Mouse (Mus musculus): ENCODE results near the gene Lsm14a. TPM values are rescaled to one million over a fixed set of nuclear protein-coding genes. Genes with fewer than 3 reads are reported as not detected.

Gene Lsm14a
- polyA plus RNA-seq, 1 experiment from 2014 or later, result 84.3 TPM

DNA sequence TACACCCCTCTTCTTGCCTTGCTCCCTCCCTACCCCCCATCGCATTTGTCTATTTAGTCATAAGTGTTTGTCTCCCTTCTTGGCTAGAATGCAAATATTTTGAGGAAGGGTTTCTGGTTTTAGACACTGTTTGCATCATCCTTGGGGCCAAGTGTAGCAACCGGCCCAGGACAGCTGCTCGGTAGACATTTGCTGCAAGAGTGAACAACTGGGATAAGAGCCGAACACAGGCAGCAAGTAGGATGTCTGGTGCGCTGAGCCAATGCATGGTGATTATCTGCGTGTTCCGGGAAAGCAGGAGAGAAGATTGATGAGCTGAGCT lies 2.3 kb downstream of the Lsm14a start:
- 60% methylated on average over 7 of the region's 7 CpGs for WGBS
- H3K27ac ChIP-seq, result 0 out of 2 replicates have a peak overlapping the region, but pooled peaks have one; percentile 99
- H3K4me3 ChIP-seq, result peak overlapping the region; percentile 97
- H3K27me3 ChIP-seq (ENCODE audit: insufficient read depth, poor library complexity, severe bottlenecking), result no peaks in the 10 kb centered on the region
- no peaks in the 10 kb centered on the region for H3K36me3 ChIP-seq
- H3K4me1 ChIP-seq, result peaks cover 23% of the 10 kb centered on the region
- DNase-seq (ENCODE audit: low spot score), result peak; percentile 68
- H3K9me3 ChIP-seq, result no peaks in the 10 kb centered on the region

DNA sequence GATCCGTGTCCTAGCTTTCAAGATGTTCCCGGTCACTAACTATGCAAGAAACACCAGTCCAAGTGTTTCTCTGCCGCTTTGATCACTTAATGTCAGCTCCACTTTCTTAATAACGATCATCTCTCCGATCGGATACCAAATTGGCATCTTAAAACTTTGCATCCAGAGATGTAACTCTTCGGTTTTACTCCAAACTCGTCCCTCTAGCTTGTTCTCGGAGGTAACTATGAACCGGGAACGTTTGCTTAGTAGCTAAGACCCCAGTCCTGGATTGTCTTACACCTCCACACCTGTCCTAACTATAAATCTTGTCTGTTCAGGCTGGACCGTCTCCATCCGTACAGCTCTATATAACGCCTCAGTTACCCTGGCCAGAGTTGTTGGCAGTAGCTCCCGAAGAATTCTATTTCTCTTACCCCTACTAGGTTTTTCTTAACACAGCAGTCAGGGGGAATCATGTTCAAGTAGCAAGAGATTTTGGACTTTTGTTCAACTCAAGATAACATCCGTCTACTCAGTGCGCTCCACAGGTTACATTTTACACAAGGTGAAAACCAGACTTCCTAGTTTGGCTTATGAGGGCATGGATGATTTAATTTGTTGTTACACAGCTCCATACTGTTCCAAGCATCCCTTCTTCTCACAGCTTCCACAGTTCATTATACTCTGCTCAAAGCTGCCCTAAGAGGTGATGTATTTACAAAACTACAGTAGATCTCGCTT lies 2.8 kb downstream of the Lsm14a start:
- H3K36me3 ChIP-seq, result no peaks in the 10 kb centered on the region
- WGBS, result 12% methylated on average over 18 of the region's 18 CpGs
- H3K4me1 ChIP-seq, result peaks cover 27% of the 10 kb centered on the region
- H3K27me3 ChIP-seq (ENCODE audit: insufficient read depth, poor library complexity, severe bottlenecking), result no peaks in the 10 kb centered on the region
- peak overlapping the region; percentile 97 for H3K4me3 ChIP-seq
- no peak for DNase-seq (ENCODE audit: low spot score)
- peak overlapping the region; percentile 99 for H3K27ac ChIP-seq
- no peaks in the 10 kb centered on the region for H3K9me3 ChIP-seq

DNA sequence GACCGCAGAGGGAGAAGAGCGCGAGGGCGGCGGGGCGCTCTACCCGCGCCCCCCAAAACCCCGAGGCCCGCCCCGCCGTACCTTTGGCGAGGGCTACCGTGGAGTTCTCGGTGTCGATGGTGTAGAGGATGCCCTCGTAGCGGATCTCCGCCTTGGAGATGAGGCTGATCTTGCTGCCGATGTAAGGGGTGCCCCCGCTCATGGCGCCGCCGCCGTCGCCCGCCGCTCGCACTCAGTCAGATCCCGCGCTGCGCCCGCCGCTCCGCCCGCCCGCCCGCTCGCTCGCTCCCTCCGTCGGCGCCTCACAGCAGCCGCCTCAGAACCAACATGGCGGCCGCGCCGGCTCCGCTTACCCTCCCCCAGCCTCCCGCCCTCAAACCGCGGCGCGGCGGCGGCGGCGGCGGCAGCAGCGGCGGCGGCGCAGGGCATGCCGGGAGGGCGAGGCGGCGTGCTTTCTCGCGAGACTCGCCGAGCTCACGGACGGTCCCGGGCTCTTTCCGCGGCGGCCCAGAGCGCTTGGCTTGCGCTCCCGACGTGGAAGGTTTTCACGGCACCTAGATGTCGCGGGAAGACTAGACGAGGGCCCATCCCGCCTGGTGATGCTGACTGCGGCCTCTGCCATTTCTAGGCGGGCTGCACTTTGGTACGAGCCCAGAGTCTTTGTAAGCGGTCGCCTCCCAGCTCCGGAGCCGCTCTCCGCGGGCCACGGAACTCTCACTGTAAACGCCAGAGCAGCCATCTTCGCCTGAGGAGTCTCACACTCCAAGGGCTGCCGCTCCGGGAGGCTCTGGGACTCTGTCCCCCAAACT lies 3.6 kb downstream of the Lsm14a start:
- Histone ChIP-seq H3K9me3 (no peaks in the 10 kb centered on the region), H3K4me1 (peaks cover 27% of the 10 kb centered on the region), H3K36me3 (no peaks in the 10 kb centered on the region), H3K27ac (peak overlapping the region; percentile 99), H3K27me3 (ENCODE audit: insufficient read depth, poor library complexity, severe bottlenecking) (no peaks in the 10 kb centered on the region), H3K4me3 (peak overlapping the region; percentile 97)
- DNase-seq (ENCODE audit: low spot score), result peak; percentile 95
- under 1% methylated on average over 100 of the region's 100 CpGs for WGBS

DNA sequence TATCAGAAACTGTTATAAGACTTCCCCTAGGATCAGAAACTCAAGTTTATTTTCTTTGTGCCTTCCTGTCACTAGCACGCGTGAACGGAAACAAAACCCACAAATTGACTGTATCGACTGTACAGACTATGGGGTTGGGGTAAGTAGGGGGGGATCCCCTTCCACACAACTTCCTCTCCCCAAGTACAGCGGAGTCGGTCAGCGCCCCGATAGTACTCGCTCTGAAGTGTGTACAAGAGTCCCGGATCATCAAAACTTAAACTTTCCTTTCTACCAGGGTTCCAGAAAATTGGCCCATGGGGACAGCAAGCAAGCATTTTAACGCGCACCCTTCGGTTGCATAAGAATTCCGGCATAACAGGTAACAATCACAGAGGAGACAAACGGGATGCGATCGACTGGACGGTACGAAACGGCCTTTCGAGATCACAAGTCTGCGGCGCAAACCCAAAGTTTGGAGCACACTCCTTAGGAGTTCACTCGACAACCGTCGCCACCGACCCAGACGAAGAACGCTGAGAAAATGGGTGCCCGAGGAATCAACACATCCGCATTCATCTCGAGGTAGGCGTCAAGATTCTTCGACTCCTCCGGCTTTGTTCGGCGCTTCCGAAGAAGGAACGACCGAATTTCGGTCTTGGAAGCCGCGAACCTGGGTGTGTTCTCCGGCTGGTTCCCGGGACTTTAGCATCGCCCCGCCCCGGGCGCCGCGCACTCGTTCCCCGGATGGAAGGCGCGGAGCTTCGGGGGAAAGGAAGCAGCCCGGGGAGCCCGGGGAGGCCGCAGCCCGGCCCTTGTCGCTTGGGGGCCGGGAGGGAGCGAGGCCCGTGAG lies 4.5 kb downstream of the Lsm14a start:
- Histone ChIP-seq H3K27me3 (ENCODE audit: insufficient read depth, poor library complexity, severe bottlenecking) (no peaks in the 10 kb centered on the region), H3K36me3 (no peaks in the 10 kb centered on the region), H3K9me3 (no peaks in the 10 kb centered on the region), H3K4me3 (peak overlapping the region; percentile 97), H3K27ac (peak overlapping the region; percentile 99), H3K4me1 (peaks cover 34% of the 10 kb centered on the region)
- peak; percentile 80 for DNase-seq (ENCODE audit: low spot score)
- under 1% methylated on average over 64 of the region's 64 CpGs for WGBS

DNA sequence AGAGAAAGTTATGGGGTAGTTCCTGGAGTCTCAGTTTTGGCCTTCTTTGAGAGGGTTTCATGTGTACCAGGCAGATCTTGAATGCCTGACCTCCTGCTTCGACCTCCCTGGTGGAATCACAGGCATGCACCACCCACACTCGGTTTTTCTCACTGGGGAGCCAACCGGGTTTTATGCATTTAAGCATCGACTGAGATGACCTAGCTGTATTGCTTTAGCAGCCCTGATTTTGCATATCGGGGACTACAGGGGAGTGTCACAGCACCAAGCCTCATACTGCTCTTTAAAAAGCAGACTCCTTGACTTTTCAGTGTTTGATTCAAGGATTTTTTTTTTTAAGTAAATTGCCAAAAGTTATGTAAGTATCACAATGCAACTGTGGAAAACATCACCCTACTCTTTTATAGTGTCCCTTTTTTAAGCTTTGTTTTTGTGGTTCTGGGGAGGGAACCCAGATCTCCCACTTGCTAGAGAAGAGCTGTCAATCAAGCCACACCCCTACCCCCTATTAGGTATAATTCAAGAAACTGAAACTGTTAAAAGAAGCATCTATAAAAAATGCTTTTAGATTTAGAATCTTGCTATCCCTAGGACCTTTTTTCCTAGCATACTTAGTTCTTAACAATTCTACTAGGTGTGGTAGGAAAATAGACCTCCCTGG lies 5.2 kb downstream of the Lsm14a start:
- Histone ChIP-seq H3K9me3 (no peaks in the 10 kb centered on the region), H3K4me3 (peak overlapping the region; percentile 97), H3K36me3 (no peaks in the 10 kb centered on the region), H3K27me3 (ENCODE audit: insufficient read depth, poor library complexity, severe bottlenecking) (no peaks in the 10 kb centered on the region), H3K4me1 (peaks cover 41% of the 10 kb centered on the region), H3K27ac (peak overlapping the region; percentile 99; the same call in 1 of the 2 replicates)
- DNase-seq (ENCODE audit: low spot score), result peak; percentile 77
- 4% methylated on average over 5 of the region's 5 CpGs for WGBS

DNA sequence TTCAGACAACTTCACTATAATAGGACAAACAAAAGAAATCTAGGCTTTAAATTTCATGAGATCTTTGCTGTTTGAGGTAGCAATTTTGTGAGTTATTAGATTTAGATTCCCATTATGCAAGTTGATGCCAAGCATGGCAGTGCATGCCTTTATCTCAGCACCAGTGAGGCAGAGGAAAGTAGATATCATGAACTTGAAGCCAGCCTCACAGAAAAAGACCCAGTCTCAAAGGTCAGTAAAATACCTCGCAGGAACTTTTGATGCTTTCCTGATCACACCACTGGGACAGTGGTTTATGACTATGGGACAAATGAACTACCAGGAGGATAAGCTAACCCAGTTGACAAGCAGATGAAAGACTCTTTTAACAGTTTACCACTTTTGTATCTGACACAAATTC lies 10.3 kb downstream of the Lsm14a start:
- H3K27me3 ChIP-seq (ENCODE audit: insufficient read depth, poor library complexity, severe bottlenecking), result no peaks in the 10 kb centered on the region
- DNase-seq (ENCODE audit: low spot score), result peak; percentile 14
- WGBS, result 59% methylated on average over 1 of the region's 1 CpGs
- H3K27ac ChIP-seq, result no peak overlapping the region
- peaks cover 59% of the 10 kb centered on the region for H3K4me1 ChIP-seq
- no peak overlapping the region for H3K4me3 ChIP-seq
- no peaks in the 10 kb centered on the region for H3K9me3 ChIP-seq
- no peaks in the 10 kb centered on the region for H3K36me3 ChIP-seq

DNA sequence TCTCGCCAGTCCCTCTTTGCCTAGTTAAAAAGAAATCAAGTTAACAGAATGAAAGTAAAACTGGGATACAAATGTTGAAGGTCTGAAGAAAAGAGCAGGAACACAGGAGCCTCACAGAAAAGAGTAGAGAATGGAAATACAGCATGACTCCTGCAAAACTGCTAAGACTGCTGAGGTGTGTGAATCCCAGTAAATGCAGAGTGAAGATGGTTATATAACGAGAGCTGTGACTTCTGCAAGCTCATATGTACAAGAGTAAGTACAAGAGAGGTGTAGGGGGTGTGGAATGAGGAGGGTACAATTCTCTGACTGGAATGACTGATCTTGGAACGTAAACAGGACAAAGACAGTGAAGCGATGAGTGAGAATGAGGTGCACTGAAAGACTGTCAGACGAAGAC lies 11.4 kb downstream of the Lsm14a start:
- Histone ChIP-seq H3K36me3 (no peaks in the 10 kb centered on the region), H3K4me1 (peaks cover 49% of the 10 kb centered on the region), H3K27ac (no peak overlapping the region), H3K9me3 (no peaks in the 10 kb centered on the region), H3K4me3 (no peak overlapping the region), H3K27me3 (ENCODE audit: insufficient read depth, poor library complexity, severe bottlenecking) (no peaks in the 10 kb centered on the region)
- WGBS, result 87% methylated on average over 5 of the region's 5 CpGs
- DNase-seq (ENCODE audit: low spot score), result peak; percentile 16

DNA sequence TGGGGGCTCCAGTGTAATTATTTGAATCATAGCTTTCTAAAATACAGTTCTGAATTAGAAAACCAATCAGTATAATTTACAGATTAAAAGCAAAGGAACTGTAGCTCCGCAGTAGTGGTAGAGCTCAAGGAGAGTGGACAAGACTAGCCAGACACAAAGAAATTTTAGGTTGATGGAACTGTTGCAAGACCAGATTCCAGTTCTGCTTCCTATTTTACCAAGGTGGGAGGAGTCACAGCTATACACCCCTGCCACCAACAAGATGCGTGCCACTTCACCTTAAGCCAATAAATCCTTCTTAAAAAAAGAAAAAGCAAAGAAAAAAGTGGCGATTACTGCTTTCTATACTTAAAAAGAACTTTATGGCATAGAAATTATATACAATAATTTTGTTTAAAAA lies 12.8 kb downstream of the Lsm14a start:
- H3K27me3 ChIP-seq (ENCODE audit: insufficient read depth, poor library complexity, severe bottlenecking), result no peaks in the 10 kb centered on the region

DNA sequence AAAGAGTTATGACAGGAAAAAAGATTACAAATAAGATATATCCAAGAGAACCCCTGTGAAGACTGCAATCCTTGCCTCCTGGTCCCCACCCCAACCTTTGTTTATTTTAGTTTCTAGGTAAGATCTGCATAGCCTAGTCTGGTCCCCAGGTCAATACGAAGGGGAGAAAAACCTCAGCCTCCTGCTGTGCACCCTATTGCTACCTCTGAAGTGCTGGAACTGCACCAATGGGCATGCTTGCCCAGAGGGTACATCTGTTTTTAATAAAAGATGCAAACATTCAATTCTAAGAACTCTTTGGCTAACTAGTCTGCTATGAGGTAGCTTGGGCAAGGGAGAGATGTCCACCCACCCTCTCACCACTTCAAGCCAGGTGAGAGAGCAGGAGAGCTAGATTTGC lies 19.2 kb downstream of the Lsm14a start:
- Histone ChIP-seq H3K9me3 (no peaks in the 10 kb centered on the region), H3K4me1 (peaks cover 11% of the 10 kb centered on the region; the same call in 1 of the 2 replicates), H3K36me3 (peaks cover 60% of the 10 kb centered on the region), H3K27me3 (ENCODE audit: insufficient read depth, poor library complexity, severe bottlenecking) (no peaks in the 10 kb centered on the region), H3K27ac (no peak overlapping the region), H3K4me3 (no peak overlapping the region)
- 74% methylated on average over 1 of the region's 1 CpGs for WGBS
- peak; percentile 70 for DNase-seq (ENCODE audit: low spot score)

More for the DNA sequence above, 12.8 kb downstream of the Lsm14a start:
- DNase-seq (ENCODE audit: low spot score), result no peak
- Histone ChIP-seq H3K4me3 (no peak overlapping the region), H3K27ac (no peak overlapping the region), H3K4me1 (peaks cover 43% of the 10 kb centered on the region), H3K36me3 (no peaks in the 10 kb centered on the region), H3K9me3 (no peaks in the 10 kb centered on the region)
- 91% methylated on average over 3 of the region's 3 CpGs for WGBS

DNA sequence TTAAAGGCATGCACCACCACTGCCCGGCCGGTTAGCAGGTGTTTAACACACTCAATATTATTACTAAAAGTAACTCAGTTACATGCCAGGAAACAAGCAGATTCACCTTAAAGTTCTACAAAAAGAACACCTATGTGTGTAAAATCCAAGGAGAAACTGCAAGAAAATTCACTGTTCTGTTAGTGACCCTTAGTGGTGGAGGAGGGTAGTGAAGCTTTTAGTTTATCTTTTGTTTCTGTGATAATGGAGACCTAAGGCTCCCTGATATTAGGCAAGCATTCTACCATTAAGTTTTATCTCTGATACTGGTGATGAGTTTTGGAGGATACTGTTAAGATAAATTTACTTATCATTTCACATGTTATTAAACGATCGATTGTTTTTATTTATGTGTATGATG lies 37.5 kb downstream of the Lsm14a start:
- no peak overlapping the region for H3K4me3 ChIP-seq
- H3K27ac ChIP-seq, result no peak overlapping the region
- no peaks in the 10 kb centered on the region for H3K27me3 ChIP-seq (ENCODE audit: insufficient read depth, poor library complexity, severe bottlenecking)
- H3K36me3 ChIP-seq, result peaks cover 76% of the 10 kb centered on the region
- no peaks in the 10 kb centered on the region for H3K4me1 ChIP-seq
- DNase-seq (ENCODE audit: low spot score), result no peak
- H3K9me3 ChIP-seq, result no peaks in the 10 kb centered on the region
- 87% methylated on average over 4 of the region's 4 CpGs for WGBS

DNA sequence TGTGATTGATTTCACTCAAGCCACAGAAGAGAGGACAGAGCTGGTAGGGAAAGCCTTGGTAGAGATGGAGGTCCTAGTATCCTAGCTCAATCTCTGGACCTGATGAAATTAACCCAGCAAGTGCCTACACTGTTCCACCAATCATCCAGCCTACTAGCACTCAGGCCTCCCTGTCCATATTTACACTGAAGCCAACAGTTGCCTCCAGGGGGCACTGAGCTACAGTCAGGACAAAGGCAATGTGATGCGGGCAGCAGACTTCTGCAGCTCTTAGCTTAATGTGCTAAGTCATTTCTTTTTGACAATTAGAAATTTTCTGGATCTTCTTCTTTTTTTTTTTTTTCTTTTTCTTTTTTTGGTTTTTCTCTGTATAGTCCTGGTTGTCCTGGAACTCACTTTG lies 41.1 kb downstream of the Lsm14a start:
- no peak for DNase-seq (ENCODE audit: low spot score)
- H3K27me3 ChIP-seq (ENCODE audit: insufficient read depth, poor library complexity, severe bottlenecking), result no peaks in the 10 kb centered on the region
- no peaks in the 10 kb centered on the region for H3K9me3 ChIP-seq
- no peaks in the 10 kb centered on the region for H3K4me1 ChIP-seq
- peaks cover 90% of the 10 kb centered on the region for H3K36me3 ChIP-seq
- no peak overlapping the region for H3K27ac ChIP-seq
- WGBS, result 84% methylated on average over 1 of the region's 1 CpGs
- no peak overlapping the region for H3K4me3 ChIP-seq

DNA sequence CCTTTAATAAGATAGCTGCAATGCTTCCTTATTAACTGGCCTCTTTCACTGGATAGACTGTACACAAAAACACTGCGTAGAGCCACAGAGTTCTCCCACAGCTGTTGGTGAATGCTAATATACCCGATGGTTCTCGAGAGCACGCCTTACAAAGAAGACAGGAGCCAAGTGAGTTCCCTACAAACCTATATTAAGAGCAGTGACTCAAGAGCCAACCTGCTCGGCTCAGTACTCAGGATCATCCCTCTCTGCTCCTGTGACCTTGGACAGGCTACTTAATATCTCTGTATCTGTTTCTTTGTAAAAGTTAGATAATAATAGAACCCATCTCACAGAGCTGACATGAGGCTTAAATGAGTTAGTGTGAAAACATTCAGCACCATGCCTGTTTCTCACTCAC lies 42.9 kb downstream of the Lsm14a start:
- Histone ChIP-seq H3K4me3 (no peak overlapping the region), H3K9me3 (no peaks in the 10 kb centered on the region), H3K4me1 (no peaks in the 10 kb centered on the region), H3K36me3 (peaks cover 95% of the 10 kb centered on the region), H3K27ac (no peak overlapping the region), H3K27me3 (ENCODE audit: insufficient read depth, poor library complexity, severe bottlenecking) (no peaks in the 10 kb centered on the region)
- no peak for DNase-seq (ENCODE audit: low spot score)
- WGBS, result 67% methylated on average over 5 of the region's 5 CpGs

All from heart, embryonic 10.5 days (tissue).